ENCODE assay signal across 10 mouse cellular contexts in the genomic region with DNA sequence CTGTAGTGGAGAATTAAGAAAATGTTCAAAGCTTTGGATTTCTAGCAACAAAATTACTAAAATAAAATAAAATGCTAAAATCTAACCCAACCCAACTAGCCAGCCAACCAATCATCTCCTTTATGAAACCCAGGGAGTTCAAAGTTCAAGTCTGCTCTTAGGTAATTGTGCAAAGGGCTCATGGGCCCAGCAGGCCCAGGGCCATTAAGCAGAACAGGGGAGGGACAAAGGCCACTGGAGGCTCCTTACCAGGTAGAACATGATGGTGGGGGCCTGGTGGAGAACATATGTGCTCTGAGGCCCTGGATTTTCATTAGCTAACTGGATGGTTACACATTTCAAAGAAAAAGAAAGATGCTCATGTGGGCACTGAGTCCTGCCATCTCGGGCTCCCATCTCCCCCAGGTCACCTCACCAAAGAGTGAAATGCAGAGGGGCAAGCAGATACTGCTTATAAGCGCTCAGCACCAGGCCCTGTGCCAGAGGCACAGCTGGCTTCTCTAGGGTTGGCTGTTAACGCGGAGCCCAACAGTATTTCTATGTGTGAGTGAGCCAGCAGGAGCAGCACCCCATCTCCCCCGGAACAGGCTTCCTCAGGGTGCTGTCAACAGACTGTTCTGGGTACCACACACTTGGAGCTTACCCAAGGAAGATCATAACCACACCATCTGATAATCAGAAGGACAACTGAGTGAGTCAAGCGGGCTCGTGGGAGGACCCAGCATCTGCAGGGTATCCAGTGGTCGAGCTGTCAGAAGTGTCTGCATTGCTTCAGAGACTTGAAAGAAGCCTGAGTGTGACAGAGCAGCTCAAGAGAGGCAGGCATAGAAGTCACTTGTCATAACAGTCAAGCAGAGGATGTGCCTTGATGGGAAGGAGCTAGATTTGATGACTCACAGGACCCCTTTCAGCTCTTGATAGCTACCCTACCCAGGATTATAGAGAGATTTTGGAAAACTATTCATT.
DNase-seq lines count a peak whose midpoint lies in the region; ATAC-seq and TF ChIP-seq lines count a peak whose summit lies in the region.
"Had no signal": no experiment of that assay in that cellular context is flagged by ENCODE, and none has a peak within 500 bp of the region (broad histone marks: within the 10 kb centered on the region; RNA-seq: fewer than 3 reads in every experiment).

No protein-coding gene starts in this region.

- H3K4me3 ChIP-seq in C2C12 (ENCODE audit: insufficient read depth, poor library complexity, severe bottlenecking) = no peak overlapping the region
- H3K4me3 ChIP-seq in intestine, embryonic 15.5 days (replicated peaks) = no peak overlapping the region
- no peak overlapping the region for H3K4me3 ChIP-seq in limb, embryonic 13.5 days
- H3K4me3 ChIP-seq: hindbrain, embryonic 12.5 days had no signal

- no peak for TF ChIP-seq CTCF in C2C12 (IDR thresholded peaks at IDR 0.05; ENCODE audit: control insufficient read depth, insufficient read depth, insufficient read length)

- no peaks in the 10 kb centered on the region for H3K79me3 ChIP-seq in C2C12 (ENCODE audit: low read depth)

- H3ac ChIP-seq in C2C12 (ENCODE audit: control insufficient read depth, insufficient read length, low read depth) = no peak overlapping the region

- ATAC-seq in intestine, embryonic 15.5 days = peak; percentile 89
- ATAC-seq in limb, embryonic 13.5 days (ENCODE audit: low FRiP score, low read depth) = no peak

- WGBS in intestine, embryonic 15.5 days = 65% methylated on average over 8 of the region's 8 CpGs
- 68% methylated on average over 8 of the region's 8 CpGs for WGBS in limb, embryonic 13.5 days

- H3K4me1 ChIP-seq in intestine, embryonic 15.5 days (replicated peaks) = peaks cover 11% of the 10 kb centered on the region
- H3K4me1 ChIP-seq in limb, embryonic 13.5 days = peaks cover 59% of the 10 kb centered on the region
- H3K4me1 ChIP-seq: hindbrain, embryonic 12.5 days had no signal

- no peak overlapping the region for H3K9ac ChIP-seq in intestine, embryonic 15.5 days
- no peak overlapping the region for H3K9ac ChIP-seq in limb, embryonic 13.5 days
- H3K9ac ChIP-seq: hindbrain, embryonic 12.5 days had no signal

- H3K4me2 ChIP-seq in intestine, embryonic 15.5 days (replicated peaks) = no peak overlapping the region
- H3K4me2 ChIP-seq in limb, embryonic 13.5 days (replicated peaks) = no peak overlapping the region
- H3K4me2 ChIP-seq: hindbrain, embryonic 12.5 days had no signal

- intact Hi-C loops in heart, postnatal 25 days (cut with DNase I) = no loop called here

- H3K79me2 ChIP-seq in C2C12 (ENCODE audit: control insufficient read depth, insufficient read depth) = no peaks in the 10 kb centered on the region

- no peaks in the 10 kb centered on the region for H3K27me3 ChIP-seq in C2C12 (ENCODE audit: control insufficient read depth, insufficient read depth, insufficient read length)
- H3K27me3 ChIP-seq in intestine, embryonic 15.5 days (replicated peaks) = no peaks in the 10 kb centered on the region
- no peaks in the 10 kb centered on the region for H3K27me3 ChIP-seq in limb, embryonic 13.5 days
- H3K27me3 ChIP-seq: hindbrain, embryonic 12.5 days had no signal

- peak; percentile 92 for DNase-seq in heart, adult 11 months
- no peak for DNase-seq in heart, postnatal 25 days (ENCODE audit: low spot score)
- no peak for DNase-seq in embryo, embryonic 10.5 days (ENCODE audit: low spot score)
- no peak for DNase-seq in cerebellum, adult 9-11 months
- DNase-seq in c-Kit-positive CD71-positive TER-119-positive erythroid progenitor cells, embryonic 14.5 days (ENCODE audit: low spot score) = no peak

- H3K27ac ChIP-seq in intestine, embryonic 15.5 days = no peak overlapping the region
- peak overlapping the region; percentile 80; the same call in 1 of the 2 replicates for H3K27ac ChIP-seq in limb, embryonic 13.5 days
- H3K27ac ChIP-seq: hindbrain, embryonic 12.5 days; macrophage had no signal

- no peaks in the 10 kb centered on the region for H3K9me3 ChIP-seq in intestine, embryonic 15.5 days
- H3K9me3 ChIP-seq in limb, embryonic 13.5 days = peaks cover 5% of the 10 kb centered on the region; the same call in 1 of the 2 replicates
- H3K9me3 ChIP-seq: hindbrain, embryonic 12.5 days had no signal

- H3K36me3 ChIP-seq in C2C12 (ENCODE audit: control insufficient read depth, insufficient read depth) = peaks cover 28% of the 10 kb centered on the region
- H3K36me3 ChIP-seq in intestine, embryonic 15.5 days = peaks cover 38% of the 10 kb centered on the region
- peaks cover 56% of the 10 kb centered on the region for H3K36me3 ChIP-seq in limb, embryonic 13.5 days

TF ChIP-seq in C2C12, 6 proteins besides CTCF, POLR2A, EP300 and RAD21:
- no peak for TF ChIP-seq MYOG (IDR thresholded peaks at IDR 0.05; ENCODE audit: control insufficient read depth, extremely low read depth, insufficient read length)
- no peak for TF ChIP-seq CEBPB (IDR thresholded peaks at IDR 0.05; ENCODE audit: low read depth)
- no peak for TF ChIP-seq FOSL1 (IDR thresholded peaks at IDR 0.05; ENCODE audit: insufficient read depth, low read length, poor library complexity, severe bottlenecking)
- TF ChIP-seq MAX (IDR thresholded peaks at IDR 0.05) = peak; percentile 30
- TF ChIP-seq USF1 (IDR thresholded peaks at IDR 0.05; ENCODE audit: low read depth) = no peak
- TF ChIP-seq MYOD1 (IDR thresholded peaks at IDR 0.05; ENCODE audit: control insufficient read depth, insufficient read length, low read depth) = peak; percentile 21
